Mouse (Mus musculus): Measurements from ENCODE around the gene Tmem109.

The Tmem109 gene

DNA sequence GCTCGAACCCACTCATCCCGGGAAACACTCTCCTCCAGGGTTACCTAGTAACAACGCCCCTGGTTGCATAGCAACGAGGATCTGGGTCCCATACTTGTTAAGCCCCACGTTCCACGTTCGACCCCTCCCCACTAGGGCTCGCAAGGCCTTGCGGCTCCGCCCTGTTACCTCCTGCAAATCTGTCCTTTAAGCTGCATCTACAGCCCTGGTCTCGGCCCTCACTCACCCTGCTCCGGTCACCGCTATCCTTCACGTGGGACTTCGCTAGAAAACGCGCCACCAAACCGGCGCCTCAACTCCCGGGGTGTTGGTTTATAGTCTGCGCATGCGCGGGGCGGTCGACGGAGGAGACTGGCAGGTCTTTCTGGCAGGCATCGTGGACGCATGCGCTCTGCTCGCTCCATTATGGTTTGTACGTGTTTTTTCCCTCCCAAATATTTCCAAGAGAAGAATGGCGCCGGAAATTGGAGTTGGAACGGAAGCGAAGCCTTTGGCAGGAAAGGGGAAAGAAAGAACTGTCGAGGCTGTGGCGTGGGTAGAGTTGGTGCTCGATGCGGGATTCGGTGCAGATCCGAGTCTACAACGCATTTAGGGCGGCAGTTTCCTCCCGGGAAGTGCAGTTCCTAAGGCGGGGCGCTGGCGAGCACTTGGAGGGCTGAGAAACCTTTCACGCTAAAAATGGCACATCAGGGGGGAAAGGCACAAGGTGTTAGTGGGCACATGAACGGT, at the start of gene Tmem109:
Gene Tmem109 (minus strand): TSS at position 576 of the 729 bp plus-strand sequence.
- peak; percentile 94 to 98 for DNase-seq (ENCODE audit: inconsistent age in 2 of 2, low spot score in 1 of 2)

GRCm38 (mm10) chr19:10930641-10931040, 48.8 kb upstream of the Tmem109 start:
- no peak for DNase-seq (ENCODE audit: inconsistent age in 2 of 2, low spot score in 1 of 2)

DNA sequence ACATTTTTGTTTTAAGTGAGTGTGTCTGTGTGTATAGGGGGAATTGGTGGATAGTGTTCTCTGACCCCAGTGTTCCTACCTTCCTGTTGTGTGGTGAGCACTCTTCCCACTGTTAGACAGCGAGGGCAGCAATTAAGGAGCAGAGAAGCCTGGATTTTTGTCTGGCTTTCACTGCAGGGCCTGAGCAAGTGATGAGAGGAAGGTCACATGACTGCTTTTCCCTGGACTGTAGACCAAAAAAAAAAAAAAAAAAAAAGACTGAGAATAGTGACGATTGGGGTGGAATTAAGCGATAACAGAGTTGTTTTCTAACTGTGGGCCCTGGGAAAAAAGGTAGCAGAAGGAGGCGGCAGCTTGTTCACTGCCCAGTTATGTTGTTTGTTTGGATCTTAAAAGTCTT, 44.9 kb upstream of the Tmem109 start:
- DNase-seq (ENCODE audit: inconsistent age in 2 of 2, low spot score in 1 of 2): no peak

- no peak for DNase-seq (ENCODE audit: inconsistent age in 2 of 2, low spot score in 1 of 2)
Observed at GRCm38 (mm10) chr19:10926123-10926621, 44.4 kb upstream of the Tmem109 start.

DNA sequence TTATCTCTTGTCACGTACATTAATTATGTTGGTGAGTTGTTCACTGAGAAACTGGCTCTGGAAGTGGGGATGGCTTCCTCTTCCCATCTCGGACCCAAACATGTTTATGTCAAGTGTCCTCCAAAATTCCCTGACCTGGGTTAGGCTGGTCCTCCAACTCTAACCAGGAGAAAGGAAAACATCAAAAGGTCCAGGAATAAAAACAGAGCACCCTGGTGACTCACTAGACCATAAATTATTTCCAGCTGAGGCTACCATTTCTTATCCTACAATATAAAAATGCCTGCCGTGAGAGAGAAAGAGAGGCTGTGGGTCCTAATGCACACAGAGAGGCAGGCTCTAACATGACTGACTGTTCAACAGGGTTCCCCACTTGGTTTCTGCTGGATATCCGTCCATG, 42.4 kb upstream of the Tmem109 start:
- DNase-seq (ENCODE audit: inconsistent age in 2 of 2, low spot score in 1 of 2): peak in 1 of 2 experiments; percentile 69

DNA sequence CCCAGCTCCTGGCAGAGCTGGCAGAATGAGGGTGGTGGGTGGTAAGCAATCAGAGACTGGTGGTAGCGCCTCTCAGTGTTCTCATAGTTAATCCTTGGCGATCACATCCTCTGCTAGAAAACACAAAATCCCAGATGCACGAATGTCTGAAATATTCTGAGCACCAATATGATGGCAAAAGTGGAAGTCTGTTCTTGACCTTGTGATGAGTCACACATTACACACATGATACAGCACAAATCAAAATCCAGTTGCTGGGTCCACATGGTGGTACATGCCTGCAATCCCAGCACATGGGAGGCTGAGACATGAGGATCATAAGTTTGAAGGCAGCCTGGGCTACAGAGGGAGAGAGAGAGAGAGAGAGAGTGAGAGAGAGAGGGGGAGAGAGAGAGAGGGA, 39.3 kb upstream of the Tmem109 start:
- peak in 1 of 2 experiments; percentile 55 for DNase-seq (ENCODE audit: inconsistent age in 2 of 2, low spot score in 1 of 2)

- DNase-seq (ENCODE audit: inconsistent age in 2 of 2, low spot score in 1 of 2): no peak
Observed at GRCm38 (mm10) chr19:10920532-10920931, 38.7 kb upstream of the Tmem109 start, which contains the start of gene Zp1. Zp1 (minus strand) TSS chr19:10920632.

DNA sequence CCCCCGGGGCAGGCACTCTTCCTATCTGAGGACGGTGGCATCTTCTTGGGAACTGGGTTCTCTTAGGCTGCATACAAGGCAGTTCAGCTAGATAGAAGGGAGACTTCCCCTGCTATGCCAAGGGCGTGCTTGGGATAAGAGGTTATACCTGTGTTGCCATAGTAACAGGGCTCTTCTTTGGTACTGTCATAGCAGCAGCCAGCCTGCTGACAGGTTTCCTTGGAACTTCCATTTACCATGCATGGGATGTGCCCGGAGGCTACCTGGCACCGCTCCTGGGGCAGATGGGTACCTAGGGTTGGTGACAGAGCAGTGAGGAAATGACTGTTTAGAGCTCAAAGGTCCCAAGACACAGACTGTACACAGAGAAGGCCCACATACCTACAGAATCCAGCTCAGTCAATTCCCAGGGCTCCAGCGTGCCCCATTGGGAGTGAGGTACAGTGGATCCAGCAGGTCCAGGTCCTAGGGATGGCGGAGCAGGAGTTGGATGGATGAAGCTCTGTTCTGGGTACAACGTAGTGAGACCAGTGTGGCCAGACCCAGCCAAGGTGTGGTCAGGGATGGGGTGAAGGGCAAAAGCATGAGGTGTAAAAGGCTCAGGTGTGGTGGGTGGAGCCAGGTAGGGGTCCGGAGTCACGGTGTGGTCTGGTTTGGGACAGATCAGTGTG, 36.7 kb upstream of the Tmem109 start:
- no peak for DNase-seq (ENCODE audit: inconsistent age in 2 of 2, low spot score in 1 of 2)

DNA sequence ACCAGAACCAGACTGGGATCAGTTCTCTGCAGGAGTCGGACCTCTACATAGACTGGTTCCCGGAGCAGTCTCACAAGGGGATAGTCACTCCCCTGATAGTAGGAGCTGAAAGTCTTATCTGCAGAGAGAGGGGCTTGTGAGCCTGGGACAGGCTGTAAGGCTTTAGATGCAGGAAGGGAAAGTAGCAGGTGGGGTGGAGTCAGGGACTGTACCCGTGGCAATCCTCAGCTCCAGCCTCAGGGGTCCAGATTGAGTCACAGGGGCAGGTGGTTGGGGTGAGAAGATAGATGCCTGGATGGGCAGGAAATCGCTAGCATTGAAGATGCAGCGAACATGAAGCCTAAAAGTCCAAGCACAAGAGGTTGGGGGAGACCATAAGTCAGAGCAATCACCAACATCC, 34.7 kb upstream of the Tmem109 start:
- no peak for DNase-seq (ENCODE audit: inconsistent age in 2 of 2, low spot score in 1 of 2)

GRCm38 (mm10) chr19:10914870-10915269, 33.1 kb upstream of the Tmem109 start:
- no peak for DNase-seq (ENCODE audit: inconsistent age in 2 of 2, low spot score in 1 of 2)

GRCm38 (mm10) chr19:10914291-10914690, 32.5 kb upstream of the Tmem109 start:
- no peak for DNase-seq (ENCODE audit: inconsistent age in 2 of 2, low spot score in 1 of 2)

- DNase-seq (ENCODE audit: inconsistent age in 2 of 2, low spot score in 1 of 2): no peak
Observed at GRCm38 (mm10) chr19:10909087-10909721, 27.4 kb upstream of the Tmem109 start.

DNA sequence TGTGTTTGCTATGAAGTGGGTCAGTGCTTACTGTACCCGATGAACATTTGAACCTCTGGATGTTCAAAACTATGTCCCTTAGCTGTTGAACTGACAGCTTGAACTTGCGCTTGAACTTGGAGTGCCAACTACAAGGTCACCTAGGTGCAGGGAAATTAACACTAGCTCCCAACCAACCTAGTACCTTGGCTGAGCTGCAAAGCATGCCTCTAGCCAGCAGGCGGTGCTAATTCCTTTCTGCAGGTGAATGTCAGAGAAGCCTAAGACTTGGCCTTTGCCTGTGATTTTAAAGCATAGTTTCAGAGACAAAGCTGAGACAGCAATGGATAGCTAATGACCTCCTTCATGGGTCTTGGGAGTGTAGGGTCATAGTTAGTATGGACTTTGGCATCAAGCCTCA, 26.1 kb upstream of the Tmem109 start:
- DNase-seq (ENCODE audit: inconsistent age in 2 of 2, low spot score in 1 of 2): peak; percentile 55 to 82

DNA sequence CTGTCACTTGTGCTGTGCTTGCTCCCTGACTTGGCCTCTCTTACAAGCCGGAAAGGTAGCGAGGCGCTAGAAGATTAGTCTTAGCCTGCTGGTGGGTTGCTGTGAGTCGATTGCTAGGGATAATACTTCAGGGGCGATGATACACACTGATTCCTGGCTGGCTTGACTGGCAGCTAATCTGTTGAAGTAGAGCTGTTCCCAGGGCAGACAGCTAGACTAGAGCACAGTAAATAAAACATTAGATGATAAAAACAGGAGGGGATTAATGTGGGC, 23.9 kb upstream of the Tmem109 start:
- DNase-seq (ENCODE audit: inconsistent age in 2 of 2, low spot score in 1 of 2): no peak

DNA sequence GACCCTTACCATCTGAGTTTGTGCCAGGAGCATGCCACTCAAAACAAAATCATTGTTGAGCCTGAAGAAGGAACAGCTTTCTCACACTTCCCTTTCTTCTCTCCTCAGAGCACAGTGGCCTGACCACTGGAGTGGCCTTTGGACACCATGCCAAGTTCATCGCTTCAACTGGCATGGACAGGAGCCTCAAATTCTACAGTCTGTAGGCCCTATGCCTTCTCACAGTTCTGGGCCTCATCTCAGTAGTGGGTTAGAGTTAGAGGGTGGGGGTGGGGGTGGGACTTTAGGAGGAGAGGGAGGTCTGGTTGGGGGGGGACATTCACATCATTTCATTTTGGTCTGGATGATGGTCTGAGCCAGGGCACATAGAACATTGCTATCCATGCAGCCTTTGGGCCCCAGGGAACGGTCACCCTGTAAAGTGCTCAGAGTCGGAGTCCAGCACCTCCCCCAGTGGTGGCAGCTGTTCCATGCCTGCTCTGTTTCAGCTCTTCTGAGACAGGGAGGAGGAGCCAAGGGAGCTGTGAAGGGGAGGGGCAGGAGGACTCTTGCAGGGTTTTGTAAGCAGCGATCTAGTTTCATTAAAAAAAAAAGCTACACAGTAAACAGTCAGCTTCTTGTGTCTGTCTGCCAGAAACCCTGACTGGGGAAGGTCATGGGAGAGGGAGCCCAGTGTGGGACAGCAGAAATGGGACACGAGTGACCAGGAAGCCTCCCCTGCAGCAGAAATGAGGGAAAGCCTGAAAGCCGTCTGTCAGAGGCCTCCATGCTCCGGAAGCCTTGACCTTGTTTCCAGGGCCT, 23.3 kb upstream of the Tmem109 start:
- peak; percentile 87 to 95 for DNase-seq (ENCODE audit: inconsistent age in 2 of 2, low spot score in 1 of 2)

DNA sequence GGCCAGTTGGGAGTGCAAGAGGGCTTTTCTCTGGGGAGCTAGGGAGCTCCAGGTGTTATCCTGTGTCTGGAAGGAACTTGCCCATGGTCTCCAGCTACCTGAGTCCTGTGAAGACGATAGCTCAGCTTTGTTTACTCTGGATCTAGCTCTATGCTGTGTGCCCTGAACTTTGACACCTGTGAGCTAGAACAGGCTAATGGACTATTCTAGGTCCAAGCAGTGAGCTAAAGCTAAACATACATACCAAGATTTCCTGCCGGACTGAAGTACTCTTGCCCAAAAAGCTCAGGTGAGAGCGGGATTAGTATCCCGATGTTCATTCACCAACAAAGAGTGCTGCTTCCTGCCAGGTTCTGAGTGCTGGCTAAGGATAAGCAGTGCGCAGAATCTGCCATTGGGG, 22.7 kb upstream of the Tmem109 start:
- peak in 1 of 2 experiments; percentile 37 for DNase-seq (ENCODE audit: inconsistent age in 2 of 2, low spot score in 1 of 2)

GRCm38 (mm10) chr19:10901046-10901445, 19.2 kb upstream of the Tmem109 start:
- DNase-seq (ENCODE audit: inconsistent age in 2 of 2, low spot score in 1 of 2): no peak

DNA sequence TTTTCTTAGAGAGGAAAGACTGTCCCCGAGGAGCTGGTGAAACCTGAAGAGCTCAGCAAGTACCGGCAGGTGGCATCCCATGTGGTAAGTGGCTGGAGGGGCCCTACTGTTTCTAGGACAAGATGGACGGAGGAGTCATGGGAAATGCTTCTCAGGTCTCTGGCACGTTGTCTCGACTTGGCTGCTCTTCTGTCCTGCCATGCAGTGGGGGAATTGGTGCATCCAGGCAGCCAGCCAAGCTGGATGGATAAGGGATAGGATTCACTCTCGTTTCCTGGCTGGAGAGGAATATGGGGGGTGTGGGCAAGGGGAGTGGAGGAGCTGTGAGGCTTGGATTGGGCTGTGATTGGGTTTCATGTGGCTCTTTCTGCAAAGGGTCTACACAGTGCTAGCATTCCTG, 18.5 kb upstream of the Tmem109 start:
- peak in 1 of 2 experiments; percentile 28 for DNase-seq (ENCODE audit: inconsistent age in 2 of 2, low spot score in 1 of 2)

DNA sequence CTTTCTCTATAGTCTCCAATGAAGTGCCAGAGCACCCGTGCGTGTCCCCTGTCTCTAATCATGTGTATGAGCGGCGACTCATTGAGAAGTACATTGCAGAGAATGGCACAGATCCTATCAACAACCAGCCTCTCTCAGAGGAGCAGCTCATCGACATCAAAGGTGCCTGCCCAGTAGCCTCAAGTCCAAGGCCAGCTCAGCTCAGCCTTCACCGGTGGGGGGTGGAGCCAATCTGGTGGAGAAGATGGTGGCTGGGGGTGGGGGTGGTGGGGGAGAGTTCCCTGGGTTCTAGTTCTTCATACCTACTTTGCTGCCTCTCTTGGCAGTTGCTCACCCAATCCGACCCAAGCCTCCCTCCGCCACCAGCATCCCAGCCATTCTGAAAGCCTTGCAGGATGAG, 15.7 kb upstream of the Tmem109 start:
- DNase-seq (ENCODE audit: inconsistent age in 2 of 2, low spot score in 1 of 2): peak; percentile 53 to 76

- peak in 1 of 2 experiments; percentile 61 for DNase-seq (ENCODE audit: inconsistent age in 2 of 2, low spot score in 1 of 2)
Observed at GRCm38 (mm10) chr19:10896849-10897248, 15.0 kb upstream of the Tmem109 start.

GRCm38 (mm10) chr19:10895708-10896107, 13.9 kb upstream of the Tmem109 start:
- DNase-seq (ENCODE audit: inconsistent age in 2 of 2, low spot score in 1 of 2): no peak
